Mouse (Mus musculus): ENCODE results near the gene Pcnx4. TPM values are rescaled to one million over a fixed set of nuclear protein-coding genes. Genes with fewer than 3 reads are reported as not detected.

Pcnx4 gene
- 2.5 and 2.7 TPM in 2 replicates for polyA plus RNA-seq (2015; fragmentation: Nextera tagmentation; extraction: Ambion mirVana)

GRCm38 (mm10) chr12:72536021-72536597 lies at the start of gene Pcnx4:
Gene Pcnx4 (plus strand): TSS chr12:72536383.

Other genes with a start within 250 kb of the Pcnx4 start
- 1.9 and 2.5 TPM in 2 replicates for gene Rtn1, start 127.3 kb upstream of the Pcnx4 start, polyA plus RNA-seq (2015; fragmentation: Nextera tagmentation; extraction: Ambion mirVana)
- gene Lrrc9, start 94.5 kb upstream of the Pcnx4 start, polyA plus RNA-seq (2015; fragmentation: Nextera tagmentation; extraction: Ambion mirVana) = 0.13 TPM in 1 of 2 replicates, not detected in the other
- gene Gm4756, start 113.3 kb downstream of the Pcnx4 start, polyA plus RNA-seq (2015; fragmentation: Nextera tagmentation; extraction: Ambion mirVana) = not detected in 2 replicates
- gene Dhrs7, start 128.5 kb downstream of the Pcnx4 start, polyA plus RNA-seq (2015; fragmentation: Nextera tagmentation; extraction: Ambion mirVana) = 49.2 and 62.6 TPM in 2 replicates
- 39.8 and 40.8 TPM in 2 replicates for gene Ppm1a, start 221.1 kb downstream of the Pcnx4 start, polyA plus RNA-seq (2015; fragmentation: Nextera tagmentation; extraction: Ambion mirVana)